Comparison of ENCODE assay signal across 8 mouse cellular contexts in the genomic region with DNA sequence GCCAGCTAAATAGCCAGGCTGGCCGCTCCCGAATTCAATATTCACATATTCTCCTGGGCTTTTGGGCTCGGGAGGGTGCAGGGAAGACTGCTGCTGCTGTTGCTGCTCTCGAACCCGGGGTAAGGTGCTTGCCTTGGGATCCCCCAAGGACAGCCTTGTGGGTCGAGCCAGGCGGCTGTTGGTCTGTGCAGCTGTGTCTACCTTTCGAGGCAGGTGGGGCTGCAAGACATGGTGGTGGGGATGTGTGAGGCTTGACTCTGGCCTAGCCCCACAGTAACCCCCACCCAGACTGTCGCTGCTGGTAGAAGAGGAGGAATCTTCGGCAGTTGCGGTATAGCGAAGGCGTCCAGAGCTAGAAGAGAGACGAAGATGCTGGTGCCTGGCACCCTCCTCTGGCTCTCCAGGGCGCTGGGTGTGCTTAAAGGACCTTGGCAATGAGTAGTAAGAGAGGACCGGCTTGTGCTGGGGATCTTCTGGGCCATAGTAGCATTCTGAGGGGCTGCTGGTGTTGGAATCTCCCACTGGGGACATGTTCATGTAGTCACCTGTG. TPM values are rescaled to one million over a fixed set of nuclear protein-coding genes. Genes with fewer than 3 reads are reported as not detected.
A peak's percentile ranks its signal among the peaks of the same experiment; 100 is the strongest.
DNase-seq lines count a peak whose midpoint lies in the region; ATAC-seq lines count a peak whose summit lies in the region.

No protein-coding gene starts in this region.

- H3K27ac ChIP-seq in limb, embryonic 10.5 days: no peak overlapping the region
- H3K27ac ChIP-seq in neural tube, embryonic 15.5 days (replicated peaks): peak overlapping the region; percentile 65

- H3K9me3 ChIP-seq in limb, embryonic 10.5 days (replicated peaks): peaks cover 4% of the 10 kb centered on the region; the same call in 1 of the 2 replicates
- H3K9me3 ChIP-seq in neural tube, embryonic 15.5 days (replicated peaks): no peaks in the 10 kb centered on the region

- peaks cover 84% of the 10 kb centered on the region for H3K4me1 ChIP-seq in limb, embryonic 10.5 days
- H3K4me1 ChIP-seq in neural tube, embryonic 15.5 days: peaks cover 60% of the 10 kb centered on the region

- peak; percentile 36 for DNase-seq in cerebellum, adult 9-10 months
- DNase-seq in cerebellum, adult 8-10 months: no peak
- DNase-seq in thymus, postnatal 4 days: peak; percentile 6
- DNase-seq in thymus, postnatal 14 days: no peak
- DNase-seq in limb, embryonic 10.5 days (ENCODE audit: low spot score): no peak
- no peak for DNase-seq in urinary bladder, postnatal 36 days (ENCODE audit: low spot score in 2 of 2)
- no peak for DNase-seq in embryo, embryonic 9.5 days (ENCODE audit: extremely low spot score)

- H3K36me3 ChIP-seq in limb, embryonic 10.5 days: peaks cover 31% of the 10 kb centered on the region
- peaks cover 6% of the 10 kb centered on the region; the same call in 1 of the 2 replicates for H3K36me3 ChIP-seq in neural tube, embryonic 15.5 days

- H3K4me3 ChIP-seq in limb, embryonic 10.5 days: peak overlapping the region; percentile 76
- H3K4me3 ChIP-seq in neural tube, embryonic 15.5 days (replicated peaks): peak overlapping the region; percentile 70

- peak overlapping the region; percentile 86 for H3K4me2 ChIP-seq in neural tube, embryonic 15.5 days

- 93% methylated on average over 16 of the region's 16 CpGs for WGBS in limb, embryonic 10.5 days
- WGBS in neural tube, embryonic 15.5 days: 87% methylated on average over 16 of the region's 16 CpGs

- H3K9ac ChIP-seq in neural tube, embryonic 15.5 days (replicated peaks): peak overlapping the region; percentile 48

- no peak for ATAC-seq in neural tube, embryonic 15.5 days (ENCODE audit: low FRiP score)

- H3K27me3 ChIP-seq in limb, embryonic 10.5 days (ENCODE audit: low read depth, poor library complexity, severe bottlenecking): peaks cover 31% of the 10 kb centered on the region
- no peaks in the 10 kb centered on the region for H3K27me3 ChIP-seq in neural tube, embryonic 15.5 days (replicated peaks)

RNA-seq across cellular contexts. Expression of a gene that starts 3.4 kb away (rescaled TPM):
- 5.9 and 8.4 TPM in 2 replicates for polyA plus RNA-seq in limb, embryonic 10.5 days (2016; fragmentation: Nextera tagmentation; extraction: Ambion mirVana)
- polyA plus RNA-seq in neural tube, embryonic 15.5 days (2015; fragmentation: Nextera tagmentation; extraction: Ambion mirVana): 7.5 and 8.1 TPM in 2 replicates

RNA-seq across cellular contexts. Expression of a gene that starts 28.4 kb away (rescaled TPM):
- 8.4 and 9.1 TPM in 2 replicates for polyA plus RNA-seq in limb, embryonic 10.5 days (2016; fragmentation: Nextera tagmentation; extraction: Ambion mirVana)
- 4.1 and 4.7 TPM in 2 replicates for polyA plus RNA-seq in neural tube, embryonic 15.5 days (2015; fragmentation: Nextera tagmentation; extraction: Ambion mirVana)

RNA-seq across cellular contexts. Expression of a gene that starts 54.9 kb away (rescaled TPM):
- 15.4 and 24.6 TPM in 2 replicates for polyA plus RNA-seq in limb, embryonic 10.5 days (2016; fragmentation: Nextera tagmentation; extraction: Ambion mirVana)
- 26.1 and 28.6 TPM in 2 replicates for polyA plus RNA-seq in neural tube, embryonic 15.5 days (2015; fragmentation: Nextera tagmentation; extraction: Ambion mirVana)

Comparison
In these comparisons a context has a peak if more than half of its experiments do, and no peak if none do; other contexts are left out.
1. DNase-seq: peak in cerebellum, adult 9-10 months (single experiment) and thymus, postnatal 4 days (single experiment); none in cerebellum, adult 8-10 months (single experiment), thymus, postnatal 14 days (single experiment), limb, embryonic 10.5 days (single experiment), urinary bladder, postnatal 36 days (0 of 2) and embryo, embryonic 9.5 days (single experiment).